Mouse (Mus musculus) spleen, postnatal 36 days (tissue): ENCODE measurements around the gene Hdac1.
"Not testable (repeated sequence)": the region's sequence is repeated elsewhere in the genome, so short reads cannot be mapped to it uniquely, and the experiment has no call there.

Experiments used
- DNase-seq, 2 experiments: peaks; one replicate each; pipeline ENCODE4 v3.0.0; 2022; ENCODE audit warnings: low spot score in 2 of 2, mixed read lengths in 1 of 2

The Hdac1 gene

DNA sequence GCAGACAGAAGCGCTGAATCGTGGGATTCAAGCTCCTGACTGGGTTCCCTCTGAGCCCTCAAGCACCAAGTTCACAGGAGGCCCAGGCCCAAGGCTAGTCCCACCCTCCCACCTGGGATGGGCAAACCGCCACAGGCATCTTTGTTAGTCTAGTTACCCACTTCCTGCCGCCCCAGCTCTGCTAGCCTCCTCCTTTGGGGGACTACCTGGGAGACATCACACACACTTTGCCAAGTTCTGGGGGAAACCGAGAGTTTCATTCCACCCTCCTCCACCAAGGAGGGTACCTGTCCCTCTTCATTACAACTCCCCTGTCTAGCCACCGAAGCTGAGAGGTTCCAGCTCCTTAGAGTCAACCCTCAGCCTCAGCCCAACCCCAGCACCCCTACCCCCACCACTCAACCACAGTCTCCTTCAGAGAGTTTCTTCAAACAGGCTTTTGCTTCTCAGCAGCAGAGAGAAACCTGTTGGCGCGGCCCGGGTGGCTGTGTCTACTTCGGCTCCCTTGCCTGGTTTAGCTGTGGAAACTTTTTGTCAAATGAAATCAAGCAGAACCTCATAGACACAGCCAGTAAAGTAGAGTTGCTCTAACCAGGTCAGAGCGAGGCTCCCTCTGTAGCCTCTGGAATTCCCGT is 15.9 kb upstream of the Hdac1 start:
- DNase-seq: peak; percentile 66 to 71

- DNase-seq: peak in 1 of 2 experiments; percentile 47
Measured at GRCm38 (mm10) chr4:129557256-129557808, 14.8 kb upstream of the Hdac1 start.

DNA sequence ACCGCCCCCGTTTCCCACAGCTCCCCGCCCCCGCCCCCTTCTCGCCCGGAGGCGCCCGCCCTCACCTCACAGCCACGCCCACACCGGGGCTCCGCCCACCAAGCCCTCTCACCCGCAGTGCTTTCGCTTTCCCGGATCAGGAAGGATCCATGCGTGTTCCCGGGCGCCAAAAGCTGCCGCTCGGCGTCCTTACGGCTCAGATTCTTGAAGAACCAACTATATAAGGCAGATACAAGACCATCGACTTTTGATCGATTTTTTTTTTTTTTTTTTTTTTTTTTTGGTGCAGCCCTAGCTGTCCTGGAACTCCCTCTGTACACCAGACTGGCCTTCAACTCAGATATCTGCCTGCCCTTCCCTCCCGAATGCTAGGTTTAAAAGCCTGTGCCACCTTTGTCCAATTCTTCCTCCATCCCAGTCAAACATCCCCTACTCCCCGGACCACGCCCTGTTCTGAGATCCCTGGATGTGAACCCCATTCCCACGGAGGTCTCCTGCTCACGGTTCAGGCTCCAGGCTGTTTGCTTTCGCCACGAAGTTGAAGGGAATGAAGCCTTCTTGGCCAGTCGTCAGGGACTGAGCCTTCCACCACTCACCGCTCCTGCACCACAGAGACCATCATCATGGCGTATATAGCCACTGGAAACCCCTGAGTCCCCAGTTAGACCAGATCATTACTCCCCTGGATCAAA is 14.2 kb upstream of the Hdac1 start:
- peak; percentile 83 to 89 for DNase-seq

GRCm38 (mm10) chr4:129555862-129556531 is 13.5 kb upstream of the Hdac1 start:
- no peak for DNase-seq

DNA sequence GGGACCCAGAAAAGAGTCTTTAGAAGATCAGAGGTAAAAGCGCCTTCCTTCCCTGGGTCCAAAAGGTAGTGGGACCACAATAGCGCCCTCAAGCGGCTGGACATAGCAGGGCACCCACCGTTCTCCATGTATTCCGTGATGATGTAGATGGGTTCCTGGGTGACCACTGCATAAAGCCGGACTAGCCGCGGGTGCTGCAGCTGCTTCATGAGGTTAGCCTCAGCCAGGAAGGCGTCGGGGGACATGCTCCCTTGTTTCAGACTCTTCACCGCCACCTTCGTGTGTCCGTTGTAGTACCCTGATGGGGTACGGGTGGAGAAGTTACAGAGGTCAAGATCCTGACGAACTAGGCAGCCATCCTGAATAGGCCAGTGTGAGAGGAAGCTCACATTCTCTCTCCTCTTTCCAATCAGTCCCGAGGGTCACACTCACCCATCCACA is 12.9 kb upstream of the Hdac1 start:
- DNase-seq: no peak

GRCm38 (mm10) chr4:129554512-129554911 is 12.0 kb upstream of the Hdac1 start:
- DNase-seq: not testable (repeated sequence)

GRCm38 (mm10) chr4:129550295-129550694 is 7.8 kb upstream of the Hdac1 start:
- no peak for DNase-seq

GRCm38 (mm10) chr4:129549306-129549705 is 6.8 kb upstream of the Hdac1 start:
- DNase-seq: peak in 1 of 2 experiments; percentile 57

DNA sequence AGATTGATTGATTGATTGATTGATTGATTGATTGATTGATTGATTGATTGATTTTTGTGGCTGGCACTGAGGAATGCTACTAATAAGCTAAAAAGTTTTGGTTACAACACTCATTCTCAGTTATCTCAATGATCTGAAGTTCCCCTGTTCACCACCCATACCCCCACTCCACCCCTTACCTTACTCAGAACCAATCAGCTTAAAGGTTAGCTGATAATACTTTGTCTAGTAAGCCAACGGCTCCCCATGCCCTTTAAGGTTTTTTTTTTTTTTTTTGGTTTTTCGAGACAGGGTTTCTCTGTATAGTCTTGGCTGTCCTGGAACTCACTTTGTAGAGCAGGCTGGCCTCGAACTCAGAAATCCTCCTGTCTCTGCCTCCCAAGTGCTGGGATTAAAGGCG is 5.1 kb upstream of the Hdac1 start:
- DNase-seq: not testable (repeated sequence)

- DNase-seq: no peak
Measured at GRCm38 (mm10) chr4:129544106-129544505, 1.6 kb upstream of the Hdac1 start.

GRCm38 (mm10) chr4:129541868-129542591 is 483 bp downstream of the Hdac1 start:
- peak; percentile 32 to 52 for DNase-seq

DNA sequence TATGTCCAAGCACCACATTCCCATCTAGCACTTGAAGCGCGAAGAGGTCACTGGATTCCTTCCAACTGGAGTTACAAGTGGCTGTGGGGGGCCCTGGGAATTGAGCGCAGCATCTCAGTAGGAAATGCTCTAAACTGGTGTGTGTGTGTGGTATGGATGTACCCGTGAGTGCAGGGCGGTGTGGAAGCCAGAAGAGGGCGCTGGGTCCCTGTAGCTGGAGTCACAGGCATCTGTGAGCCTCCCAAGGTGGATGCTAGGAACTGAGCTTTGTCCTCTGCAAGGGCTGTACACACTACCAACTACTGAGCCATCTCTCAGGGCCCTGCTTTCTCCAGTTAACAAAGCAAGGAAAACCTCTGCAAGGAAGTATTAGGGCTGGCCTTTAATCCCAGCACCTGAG is 2.5 kb downstream of the Hdac1 start:
- DNase-seq: peak; percentile 37 to 43

- not testable (repeated sequence) for DNase-seq
Measured at GRCm38 (mm10) chr4:129528901-129529300, 13.6 kb downstream of the Hdac1 start.

GRCm38 (mm10) chr4:129525889-129526288 is 16.6 kb downstream of the Hdac1 start:
- DNase-seq: no peak

GRCm38 (mm10) chr4:129525338-129525737 is 17.2 kb downstream of the Hdac1 start:
- peak; percentile 60 to 69 for DNase-seq

- no peak for DNase-seq
Measured at GRCm38 (mm10) chr4:129518519-129518918, 24.0 kb downstream of the Hdac1 start.

DNA sequence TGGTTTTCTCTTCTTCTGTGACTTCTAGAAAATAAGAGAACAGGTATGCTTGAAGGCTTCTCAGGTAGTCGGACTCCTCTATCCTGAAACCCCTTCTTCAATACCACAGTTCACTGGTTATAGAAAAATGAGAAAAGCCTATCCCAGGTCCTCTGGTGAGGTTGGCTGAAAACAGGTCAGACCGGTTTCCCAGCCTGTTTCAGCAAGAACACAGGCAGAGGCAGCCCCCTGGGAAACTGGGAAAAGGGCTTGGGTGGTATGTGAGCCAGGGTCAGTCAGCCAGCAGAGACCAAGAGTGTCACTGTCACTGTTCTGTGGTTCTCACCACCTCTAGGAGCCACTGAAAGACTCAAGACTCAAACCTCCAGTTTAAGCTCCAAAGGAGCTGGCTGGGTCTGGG is 25.6 kb downstream of the Hdac1 start:
- DNase-seq: no peak

DNA sequence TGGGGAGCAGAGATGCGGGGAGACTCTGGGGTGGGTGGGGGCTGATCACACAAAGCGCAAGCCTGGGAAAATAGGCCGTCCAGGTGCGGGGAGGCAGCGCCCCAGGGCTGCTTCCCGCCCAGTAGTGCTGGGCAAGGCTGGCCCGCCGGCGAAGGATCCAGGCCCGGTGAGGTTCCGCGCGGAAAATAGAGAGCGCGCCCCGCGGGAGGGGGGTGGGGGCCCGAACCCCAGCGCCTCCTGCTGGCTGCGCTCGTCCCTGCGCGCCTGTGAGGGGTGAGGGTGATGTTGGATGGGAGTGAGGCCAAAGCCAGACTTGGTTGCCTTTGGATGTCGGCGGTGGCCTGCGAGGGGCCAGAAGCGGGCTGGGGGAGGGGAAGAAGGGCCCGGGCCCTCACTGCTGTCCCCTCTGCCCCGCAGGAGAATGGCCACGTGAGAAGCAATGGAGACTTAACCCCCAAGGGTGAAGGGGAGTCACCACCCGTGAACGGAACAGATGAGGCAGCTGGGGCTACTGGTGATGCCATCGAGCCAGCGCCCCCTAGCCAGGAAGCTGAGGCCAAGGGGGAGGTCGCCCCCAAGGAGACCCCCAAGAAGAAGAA is 28.1 kb downstream of the Hdac1 start:
- peak; percentile 41 to 43 for DNase-seq

GRCm38 (mm10) chr4:129513891-129514290 is 28.6 kb downstream of the Hdac1 start:
- DNase-seq: no peak

- peak; percentile 88 to 90 for DNase-seq
Measured at GRCm38 (mm10) chr4:129513086-129513767, 29.3 kb downstream of the Hdac1 start, which contains the start of gene Marcksl1. Gene Marcksl1 (plus strand): TSS chr4:129513581.
